Mouse (Mus musculus): Measurements from ENCODE around the gene Vmn2r106. TPM values are rescaled to one million over a fixed set of nuclear protein-coding genes. Genes with fewer than 3 reads are reported as not detected.

Vmn2r106 gene
- polyA plus RNA-seq (2016; fragmentation: Nextera tagmentation; extraction: Ambion mirVana) = not detected in 2 replicates

GRCm38 (mm10) chr17:20285453-20285852 is at the start of gene Vmn2r106:
Gene Vmn2r106, minus strand, starts transcription at chr17:20285553.
- DNase-seq (ENCODE audit: extremely low spot score, low spot score) = no peak
- Histone ChIP-seq H3K27ac (no peak within 1 kb of the TSS), H3K9me3 (no peaks in the 10 kb centered on the region), H3K27me3 (ENCODE audit: poor library complexity, severe bottlenecking) (no peaks in the 10 kb centered on the region), H3K4me1 (no peaks in the 10 kb centered on the region), H3K4me3 (no peak within 1 kb of the TSS), H3K36me3 (replicated peaks) (no peaks in the 10 kb centered on the region)
- 89% methylated on average over 1 of the region's 1 CpGs for WGBS

- no peaks in the 10 kb centered on the region for H3K4me1 ChIP-seq
- H3K9me3 ChIP-seq = peaks cover 19% of the 10 kb centered on the region
- no peak overlapping the region for H3K27ac ChIP-seq
- WGBS = 92% methylated on average over 1 of the region's 1 CpGs
- no peak for DNase-seq (ENCODE audit: extremely low spot score, low spot score)
- no peaks in the 10 kb centered on the region for H3K27me3 ChIP-seq (ENCODE audit: poor library complexity, severe bottlenecking)
- no peaks in the 10 kb centered on the region for H3K36me3 ChIP-seq (replicated peaks)
- no peak overlapping the region for H3K4me3 ChIP-seq
Measured at GRCm38 (mm10) chr17:20305790-20306189, 20.4 kb upstream of the Vmn2r106 start.

- H3K27me3 ChIP-seq (ENCODE audit: poor library complexity, severe bottlenecking) = no peaks in the 10 kb centered on the region
Measured at GRCm38 (mm10) chr17:20286906-20287305, 1.6 kb upstream of the Vmn2r106 start.

GRCm38 (mm10) chr17:20255522-20255921 is 29.8 kb downstream of the Vmn2r106 start:
- peaks cover 29% of the 10 kb centered on the region; the same call in 1 of the 2 replicates for H3K9me3 ChIP-seq
- no peak overlapping the region for H3K4me3 ChIP-seq
- no peaks in the 10 kb centered on the region for H3K27me3 ChIP-seq (ENCODE audit: poor library complexity, severe bottlenecking)
- WGBS = 80% methylated on average over 4 of the region's 4 CpGs
- DNase-seq (ENCODE audit: extremely low spot score, low spot score) = no peak
- H3K36me3 ChIP-seq (replicated peaks) = no peaks in the 10 kb centered on the region
- no peak overlapping the region for H3K27ac ChIP-seq
- H3K4me1 ChIP-seq = no peaks in the 10 kb centered on the region

More at GRCm38 (mm10) chr17:20286906-20287305, 1.6 kb upstream of the Vmn2r106 start:
- no peak overlapping the region for H3K27ac ChIP-seq
- H3K36me3 ChIP-seq (replicated peaks) = no peaks in the 10 kb centered on the region
- H3K9me3 ChIP-seq = no peaks in the 10 kb centered on the region
- H3K4me3 ChIP-seq = no peak overlapping the region
- DNase-seq (ENCODE audit: extremely low spot score, low spot score) = no peak
- H3K4me1 ChIP-seq = no peaks in the 10 kb centered on the region

GRCm38 (mm10) chr17:20234952-20235351 is 50.4 kb downstream of the Vmn2r106 start, which contains the start of gene Vmn2r105:
Gene Vmn2r105, minus strand, starts transcription at chr17:20235052.
- DNase-seq (ENCODE audit: extremely low spot score, low spot score) = no peak
- WGBS = 77% methylated on average over 2 of the region's 2 CpGs
- H3K4me3 ChIP-seq = no peak within 1 kb of the TSS

More at GRCm38 (mm10) chr17:20234952-20235351, 50.4 kb downstream of the Vmn2r106 start, which contains the start of gene Vmn2r105:
- Histone ChIP-seq H3K27ac (no peak within 1 kb of the TSS), H3K36me3 (replicated peaks) (no peaks in the 10 kb centered on the region), H3K9me3 (peaks cover 3% of the 10 kb centered on the region; the same call in 1 of the 2 replicates), H3K4me1 (no peaks in the 10 kb centered on the region), H3K27me3 (ENCODE audit: poor library complexity, severe bottlenecking) (no peaks in the 10 kb centered on the region)

Other genes starting within 250 kb of the Vmn2r106 start
- not detected in 2 replicates for gene Vmn2r104, start 237.2 kb downstream of the Vmn2r106 start, polyA plus RNA-seq (2016; fragmentation: Nextera tagmentation; extraction: Ambion mirVana)
- not detected in 2 replicates for gene Fpr-rs7, start 171.3 kb downstream of the Vmn2r106 start, polyA plus RNA-seq (2016; fragmentation: Nextera tagmentation; extraction: Ambion mirVana)
- not detected in 2 replicates for gene Fpr-rs6, start 102.5 kb downstream of the Vmn2r106 start, polyA plus RNA-seq (2016; fragmentation: Nextera tagmentation; extraction: Ambion mirVana)
- not detected in 2 replicates for gene Vmn2r105, start 50.5 kb downstream of the Vmn2r106 start, polyA plus RNA-seq (2016; fragmentation: Nextera tagmentation; extraction: Ambion mirVana)
- not detected in 2 replicates for gene Vmn2r107, start 59.7 kb upstream of the Vmn2r106 start, polyA plus RNA-seq (2016; fragmentation: Nextera tagmentation; extraction: Ambion mirVana)
- gene Vmn1r224, start 128.6 kb upstream of the Vmn2r106 start, polyA plus RNA-seq (2016; fragmentation: Nextera tagmentation; extraction: Ambion mirVana) = not detected in 2 replicates
- not detected in 2 replicates for gene Vmn2r108, start 195.8 kb upstream of the Vmn2r106 start, polyA plus RNA-seq (2016; fragmentation: Nextera tagmentation; extraction: Ambion mirVana)
- gene Vmn1r225, start 212.6 kb upstream of the Vmn2r106 start, polyA plus RNA-seq (2016; fragmentation: Nextera tagmentation; extraction: Ambion mirVana) = not detected in 2 replicates